Mouse (Mus musculus) urinary bladder, adult 18-20 months (tissue): ENCODE data around the gene Gm14214.
A peak's percentile ranks its signal among the peaks of the same experiment; 100 is the strongest.

Source experiments
- DNase-seq, 2 experiments: peaks; one replicate each; pipeline ENCODE4 v3.0.0; 2022; ENCODE audit warnings: low spot score in 2 of 2, mixed read lengths in 2 of 2

Gene Gm14214

DNA sequence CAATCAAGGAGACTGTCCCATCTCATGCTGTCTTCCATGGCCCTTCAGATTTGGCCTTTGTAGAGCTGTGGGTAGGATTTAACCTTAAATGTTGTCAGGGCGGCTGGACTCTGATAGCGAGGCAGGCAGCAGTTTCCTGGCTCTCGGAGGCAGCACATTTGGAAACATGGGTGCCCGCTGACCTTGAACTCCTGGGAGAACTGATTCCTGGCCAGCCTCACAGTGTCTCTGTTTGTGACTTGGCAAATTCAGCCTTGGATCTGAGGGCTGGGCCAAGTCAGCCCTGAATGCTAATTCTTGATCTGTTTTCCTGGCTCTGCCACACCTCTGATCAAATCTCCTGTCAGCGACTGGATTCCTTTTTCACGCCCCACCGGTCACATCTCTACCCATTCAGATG, 6.7 kb upstream of the Gm14214 start:
- no peak for DNase-seq

DNA sequence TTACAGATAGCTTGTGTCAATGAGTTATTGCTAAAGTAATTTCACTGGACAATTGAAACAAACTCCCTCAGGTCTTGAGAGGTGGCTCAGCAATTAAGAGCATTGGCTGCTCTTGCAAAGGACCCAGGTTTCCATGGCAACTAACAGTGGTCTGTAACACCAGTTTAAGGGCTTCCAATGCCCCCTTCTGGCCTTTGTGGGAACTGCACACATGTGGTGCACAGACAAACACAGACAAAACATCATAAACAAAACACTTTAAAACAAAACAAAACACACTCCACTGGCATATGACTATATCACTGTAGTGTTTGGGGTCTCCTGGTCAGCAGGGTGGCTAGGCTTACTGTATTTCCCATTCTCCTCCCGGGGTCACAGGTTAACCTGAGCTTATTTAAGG, 4.2 kb upstream of the Gm14214 start:
- no peak for DNase-seq

DNA sequence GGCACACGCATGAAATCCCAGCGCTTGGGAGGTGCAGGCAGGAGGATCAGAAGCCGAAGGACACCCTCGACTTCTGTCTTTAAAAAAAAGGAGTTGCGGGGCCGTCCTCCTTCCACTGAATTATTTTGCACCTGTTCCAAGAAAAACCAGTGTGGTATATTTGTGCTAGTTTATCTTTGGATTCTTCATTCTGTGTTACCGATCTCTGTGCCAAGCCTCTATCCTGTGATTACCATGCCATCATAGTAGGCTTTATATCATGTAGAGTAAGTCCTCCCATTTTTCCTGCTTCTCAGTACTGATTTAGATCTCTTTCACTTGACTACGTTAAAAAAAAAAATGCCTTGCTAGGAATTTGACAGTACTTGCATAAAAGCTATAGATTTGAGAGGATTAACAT, 1.8 kb upstream of the Gm14214 start:
- DNase-seq = no peak

DNA sequence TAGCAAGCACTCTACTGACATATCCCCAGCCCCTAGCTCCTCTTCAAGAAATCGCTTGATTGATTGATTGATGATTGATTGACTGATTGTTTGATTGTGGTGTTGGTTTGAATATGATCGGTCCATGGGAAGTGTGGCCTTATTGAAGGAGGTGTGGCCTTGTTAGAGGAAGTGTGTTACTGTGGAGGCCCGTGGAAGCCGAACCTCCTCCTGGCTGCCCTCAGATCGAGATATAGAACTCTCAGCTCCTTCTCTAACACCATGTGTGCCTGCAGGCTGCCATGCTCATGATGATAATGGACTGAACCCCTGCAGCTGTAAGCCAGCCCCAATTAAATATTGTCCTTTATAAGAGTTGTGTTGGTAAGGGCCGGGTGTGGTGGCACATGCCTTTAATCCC, 2.8 kb downstream of the Gm14214 start:
- no peak for DNase-seq

DNA sequence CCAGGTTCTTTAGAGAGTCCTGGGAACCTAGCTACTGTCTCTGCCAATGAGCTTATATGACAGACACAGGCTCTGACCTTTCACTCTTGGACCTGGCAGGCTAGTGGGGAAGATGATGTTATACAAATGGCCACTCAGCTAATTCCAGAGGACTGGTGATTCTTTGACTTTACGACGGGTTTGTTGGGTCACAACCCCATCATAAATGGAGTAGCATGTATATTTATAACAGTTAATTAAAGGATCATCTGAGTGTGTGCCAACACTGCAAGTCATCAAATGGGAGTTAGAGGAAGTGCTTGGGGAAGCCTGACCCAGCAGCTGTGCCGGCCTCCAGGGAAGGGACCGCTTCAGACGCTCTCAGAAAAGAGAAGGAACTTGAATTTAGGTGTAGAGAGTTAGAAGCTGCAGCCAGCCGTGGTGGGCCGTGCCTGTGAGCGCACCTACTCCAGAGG, 4.2 kb downstream of the Gm14214 start:
- DNase-seq = no peak

DNA sequence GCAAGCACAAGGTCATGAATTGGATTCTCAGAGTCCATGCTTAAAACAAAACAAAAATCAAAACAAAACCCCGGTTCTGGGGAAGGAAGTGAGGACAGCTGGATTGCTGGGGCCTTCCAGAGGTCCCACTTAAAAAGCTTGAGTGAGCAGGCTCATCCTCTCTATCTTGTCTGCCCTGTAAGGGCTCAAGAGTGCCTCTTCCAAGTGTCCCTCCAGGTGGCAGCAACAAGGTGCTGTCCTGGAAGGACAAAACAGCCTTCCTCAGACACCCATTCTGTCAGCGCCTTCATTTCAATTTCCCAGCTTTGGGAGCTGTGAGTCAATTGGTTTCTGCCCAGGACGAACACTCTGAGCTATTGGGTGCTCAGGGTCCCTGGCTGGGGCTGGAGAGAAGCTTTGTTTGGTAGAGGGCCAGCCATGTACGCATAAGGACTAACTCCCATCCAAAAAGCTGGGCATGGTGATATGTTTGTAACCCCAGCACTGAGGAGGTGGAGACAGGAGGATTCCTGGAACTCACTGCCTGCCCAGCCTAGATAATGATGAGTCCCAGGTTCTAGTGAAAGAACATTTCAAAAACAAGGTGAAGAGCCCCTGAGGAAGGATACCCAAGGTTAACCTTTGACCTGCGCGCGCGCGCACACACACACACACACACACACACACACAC, 4.9 kb downstream of the Gm14214 start:
- DNase-seq = no peak

DNA sequence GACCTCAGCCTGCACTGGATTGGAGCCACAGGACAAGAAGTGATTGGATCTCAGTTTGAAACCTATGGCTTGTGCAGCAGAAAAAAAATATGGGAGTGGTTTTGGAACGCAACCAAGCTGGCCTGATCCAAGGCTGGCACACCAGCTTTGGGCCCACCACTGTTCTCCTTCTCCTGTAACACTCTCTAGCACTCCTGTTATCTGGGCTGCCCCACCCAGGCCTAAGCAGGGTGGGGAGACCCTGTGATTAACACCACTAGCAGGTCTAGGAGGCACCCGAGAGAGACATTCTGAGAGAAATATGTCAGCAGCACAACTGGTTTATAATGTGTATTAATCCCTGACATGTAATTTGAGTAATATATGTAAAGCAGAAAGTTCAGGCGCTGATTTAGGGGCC, 6.6 kb downstream of the Gm14214 start:
- DNase-seq = no peak

DNA sequence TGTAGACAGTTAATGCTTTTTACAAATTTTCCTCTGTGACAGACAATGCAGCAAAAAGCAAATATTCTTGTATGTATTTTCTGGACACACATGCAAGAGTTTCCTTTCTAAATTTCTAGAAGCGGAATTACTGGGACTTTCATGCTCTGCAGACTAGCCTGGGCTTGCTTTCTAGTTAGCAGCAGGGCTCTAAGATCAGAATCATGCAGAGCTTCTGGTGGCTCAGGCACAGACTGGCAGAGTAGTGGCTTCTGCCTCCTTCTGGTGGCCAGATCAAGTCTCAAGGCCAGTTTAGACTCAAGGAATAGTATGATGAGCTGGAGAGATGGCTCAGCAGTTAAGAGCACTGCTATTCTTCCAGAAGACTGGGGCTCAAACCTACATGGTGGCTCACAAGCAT, 11.4 kb downstream of the Gm14214 start:
- no peak for DNase-seq

DNA sequence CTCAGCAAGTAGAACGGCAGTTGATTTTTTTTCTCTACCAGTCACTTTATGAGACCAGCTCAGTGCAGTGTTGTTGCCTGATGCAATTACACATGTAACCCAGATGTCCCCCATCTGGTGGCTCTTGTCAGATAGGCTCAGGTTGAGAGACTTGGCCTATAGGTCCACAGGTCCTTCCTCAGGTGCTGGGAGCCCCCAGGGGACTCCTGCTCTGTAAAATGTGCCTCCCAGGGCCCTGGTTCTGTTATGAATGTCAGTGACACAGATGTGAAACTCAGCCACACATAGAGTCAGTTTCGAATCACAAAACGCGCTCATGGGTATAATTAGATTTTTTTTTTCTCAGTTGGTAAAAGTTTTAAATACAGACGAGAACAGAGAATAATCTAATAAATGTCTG, 12.1 kb downstream of the Gm14214 start:
- no peak for DNase-seq

DNA sequence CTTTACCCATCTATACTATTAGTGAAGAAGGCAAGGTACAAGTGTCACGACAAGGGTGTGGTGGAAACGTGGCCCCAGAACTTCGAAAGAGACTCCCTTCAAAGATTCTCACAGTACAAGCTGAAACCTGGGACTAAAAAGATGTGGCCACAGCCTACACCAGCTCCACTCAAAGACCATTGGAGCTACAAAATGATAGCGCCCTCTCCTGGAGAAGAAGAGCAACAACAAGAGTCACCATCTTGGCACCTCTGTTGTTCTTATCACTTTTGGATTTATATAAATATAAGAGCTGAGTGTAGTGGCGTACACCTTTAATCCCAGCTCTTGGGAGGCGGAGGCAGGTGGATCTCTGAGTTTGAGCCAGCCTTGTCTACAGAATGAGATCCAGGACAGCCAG, 14.0 kb downstream of the Gm14214 start:
- DNase-seq = no peak

DNA sequence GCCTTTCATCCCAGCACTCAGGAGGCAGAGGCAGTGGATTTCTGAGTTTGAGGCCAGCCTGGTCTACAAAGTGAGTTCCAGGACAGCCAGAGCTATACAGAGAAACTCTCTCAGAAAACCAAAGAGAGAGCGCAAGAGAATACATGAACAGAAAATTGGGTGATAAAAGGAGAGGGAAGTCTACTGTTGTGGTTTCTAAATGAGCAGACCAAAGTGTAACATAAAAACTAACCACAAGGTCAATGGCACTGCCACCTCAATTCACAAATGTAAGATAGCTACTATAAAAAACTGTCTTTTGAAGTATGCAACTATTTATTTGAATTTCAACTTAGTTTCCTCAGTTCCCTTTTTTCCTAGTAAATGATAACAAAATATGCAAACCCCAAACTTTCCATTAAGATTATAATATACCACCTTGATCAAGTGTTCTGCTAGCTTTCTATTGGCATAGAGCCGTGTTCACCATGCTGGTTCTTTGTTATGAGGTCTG, 15.7 kb downstream of the Gm14214 start:
- DNase-seq = no peak

DNA sequence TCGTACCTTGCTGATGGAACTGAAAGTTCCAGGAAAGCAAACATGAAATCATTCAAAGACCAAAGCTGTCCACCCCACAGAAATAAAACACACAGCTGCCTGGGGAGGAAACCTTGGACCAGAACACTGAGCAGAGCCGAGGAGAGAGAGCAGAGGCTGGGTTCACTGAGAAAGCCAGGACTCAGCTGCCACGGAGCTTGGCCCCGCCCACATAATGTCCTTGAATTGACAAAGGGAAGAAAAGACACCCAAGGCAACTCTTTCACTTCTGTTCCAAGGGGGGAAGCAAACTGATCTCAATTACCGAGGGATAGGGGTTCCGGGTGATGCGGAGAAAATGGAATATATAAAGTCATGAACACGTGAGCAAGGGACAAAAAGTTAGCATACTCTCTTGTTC, 17.9 kb downstream of the Gm14214 start:
- DNase-seq = no peak

DNA sequence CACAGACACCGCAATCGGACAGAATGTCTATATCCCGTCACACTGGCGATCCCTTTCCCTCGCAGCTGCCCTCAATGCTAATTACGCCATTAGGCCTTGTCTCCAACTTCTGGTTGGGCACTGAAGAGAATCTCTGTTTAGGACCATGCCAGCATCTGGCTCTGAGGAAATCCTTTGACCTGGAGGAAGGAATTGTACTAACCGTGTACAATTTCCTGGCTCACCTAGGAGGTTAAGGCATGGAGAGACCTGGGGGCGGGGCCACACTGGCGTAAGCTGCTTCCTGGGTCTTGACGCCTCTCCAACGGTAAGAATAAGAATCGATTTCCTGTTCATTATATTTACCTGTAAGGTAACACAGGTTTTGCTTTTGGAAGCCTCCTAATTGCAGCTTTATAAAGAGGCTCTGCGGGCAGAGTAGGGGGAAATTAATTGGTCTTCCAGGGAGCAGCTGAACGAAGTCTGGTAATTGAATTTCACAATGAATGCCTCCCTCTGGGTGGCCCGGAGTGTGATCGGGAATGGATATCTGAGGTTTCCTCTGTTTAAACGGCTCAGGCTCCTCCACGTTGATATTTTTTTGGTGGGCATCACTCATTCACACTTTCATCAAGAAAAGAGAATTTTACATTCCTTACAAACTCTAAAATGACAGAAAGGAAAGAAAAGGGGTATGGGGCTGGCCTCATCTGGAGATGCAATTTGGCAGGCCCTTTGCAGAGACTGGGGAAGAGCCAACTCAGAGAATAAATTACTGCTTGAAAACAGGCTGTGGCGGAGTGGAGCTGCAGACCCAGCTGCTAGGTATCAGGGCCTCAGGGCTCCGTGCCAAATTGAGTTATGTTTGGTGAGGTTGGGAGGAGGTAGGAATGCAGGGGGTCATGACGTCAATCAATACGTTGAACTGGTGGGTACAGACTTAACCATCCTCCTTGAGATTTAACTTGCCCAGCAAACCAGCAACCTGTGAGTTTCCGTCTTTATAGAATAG, 20.5 kb downstream of the Gm14214 start:
- no peak for DNase-seq

DNA sequence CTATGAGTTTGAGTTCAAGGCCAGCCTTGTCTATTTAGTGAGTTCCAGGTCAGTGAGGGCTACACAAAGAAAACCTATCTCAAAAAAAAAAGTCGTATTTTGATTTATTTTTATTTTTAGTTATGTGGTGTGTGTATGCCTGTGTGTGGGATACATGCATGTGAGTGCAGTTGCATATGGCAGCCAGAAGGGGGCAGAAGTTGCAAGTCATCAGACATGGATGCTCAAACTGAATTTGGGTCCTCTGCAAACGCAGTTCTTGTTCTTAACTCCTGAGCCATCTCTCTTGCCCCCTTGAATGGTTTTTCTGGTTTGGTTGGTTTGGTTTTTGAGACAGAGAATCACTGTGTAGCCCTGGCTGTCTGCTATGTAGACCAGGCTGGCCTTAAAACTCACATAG, 21.4 kb downstream of the Gm14214 start:
- no peak for DNase-seq

DNA sequence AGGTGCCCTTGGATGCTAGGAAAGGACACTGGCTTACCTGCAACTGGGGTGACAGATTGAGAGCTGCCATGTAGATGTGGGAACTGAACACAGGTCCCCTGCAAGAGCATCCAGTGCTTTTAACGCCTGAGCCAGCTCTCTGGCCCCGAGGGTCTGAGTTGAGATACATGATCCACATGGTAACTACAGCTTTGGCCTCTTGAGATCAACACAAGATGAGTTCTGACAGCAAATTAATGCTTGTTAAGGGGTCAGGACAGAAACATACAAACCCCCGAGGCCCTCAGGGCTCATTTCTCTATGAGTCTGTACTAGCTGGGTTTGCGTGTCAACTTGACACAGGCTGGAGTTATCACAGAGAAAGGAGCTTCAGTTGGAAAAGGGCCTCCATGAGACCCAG, 25.9 kb downstream of the Gm14214 start:
- DNase-seq = no peak

DNA sequence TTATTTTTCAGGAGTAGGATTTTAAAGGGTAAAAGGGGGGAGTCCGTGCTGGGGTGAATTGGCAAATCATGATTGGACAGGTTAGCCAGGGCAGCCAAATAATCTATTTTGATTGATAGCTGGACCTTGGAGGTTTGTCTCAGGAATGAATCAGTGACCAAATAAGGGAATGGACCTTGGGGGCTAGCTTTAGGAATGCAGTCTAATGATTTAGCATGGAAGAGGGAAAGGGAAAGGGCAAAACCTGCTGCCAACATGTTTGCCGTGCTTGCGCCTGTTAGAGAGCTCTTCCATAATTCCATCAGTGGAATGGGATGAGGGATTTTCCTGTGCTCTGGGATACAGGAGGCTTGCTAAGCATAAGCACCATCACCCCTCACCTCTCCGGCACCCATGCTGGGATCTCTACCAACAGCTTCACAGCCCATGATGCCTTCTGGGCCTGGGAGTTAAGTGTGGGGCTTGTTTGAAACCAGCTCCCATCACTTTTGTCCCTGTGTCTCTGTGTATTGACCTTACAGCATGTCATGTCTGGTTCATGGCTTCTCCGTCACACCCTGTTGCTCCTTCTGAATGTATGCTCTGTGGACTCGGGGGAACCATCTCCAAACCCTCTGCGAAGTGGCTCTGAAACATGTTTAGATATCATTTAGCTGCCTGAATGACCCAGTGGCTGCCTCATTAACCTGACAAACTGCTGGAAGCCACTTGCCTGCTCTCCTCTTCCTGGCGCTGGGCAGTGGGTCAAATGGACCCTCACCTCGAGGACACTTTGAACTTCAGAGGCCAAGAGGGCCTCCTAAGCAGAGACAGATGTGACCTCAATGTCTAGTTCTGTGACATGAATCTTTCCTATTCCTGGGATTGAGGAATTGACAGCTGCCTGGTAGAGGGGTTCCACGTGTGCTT, 26.7 kb downstream of the Gm14214 start:
- DNase-seq = no peak

DNA sequence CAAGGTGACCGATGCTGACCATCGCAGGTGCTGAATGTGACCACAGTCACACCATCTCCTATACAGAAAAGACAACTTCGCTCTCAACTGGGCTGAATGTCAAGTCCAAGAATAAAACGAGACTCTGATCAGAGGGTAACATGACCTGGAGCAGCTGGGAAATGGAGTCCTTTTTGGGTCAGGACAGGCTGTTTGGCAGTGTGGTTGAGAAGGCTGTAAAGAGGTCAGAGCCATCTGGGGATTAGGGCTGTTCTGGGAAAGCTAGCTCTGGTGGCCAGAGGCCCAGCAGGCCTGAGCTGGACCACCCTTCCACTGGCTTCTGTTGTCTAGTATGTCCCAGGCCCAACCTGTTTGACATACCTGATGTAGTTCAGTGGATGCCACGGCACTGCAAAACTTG, 31.2 kb downstream of the Gm14214 start:
- DNase-seq = no peak

DNA sequence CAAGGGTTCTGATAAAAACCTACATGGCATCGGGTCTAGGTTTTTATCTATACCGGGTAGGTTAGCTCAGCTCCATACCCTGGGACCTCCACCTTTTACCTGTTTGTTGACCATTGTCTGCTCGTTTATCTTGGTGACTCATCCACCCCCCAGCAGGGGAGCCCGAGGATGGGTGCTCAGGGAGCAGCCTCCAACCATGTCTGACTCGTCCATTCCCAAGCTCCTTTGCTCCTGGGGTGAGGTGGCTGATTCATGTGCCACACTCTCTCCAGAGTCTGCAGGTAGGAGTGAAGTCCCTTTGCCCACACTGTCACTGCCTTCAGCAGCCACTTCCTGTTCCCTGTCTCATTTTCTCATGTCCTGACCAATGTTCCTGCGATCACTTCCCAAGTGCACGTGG, 33.8 kb downstream of the Gm14214 start:
- peak in 1 of 2 experiments; percentile 10 for DNase-seq

DNA sequence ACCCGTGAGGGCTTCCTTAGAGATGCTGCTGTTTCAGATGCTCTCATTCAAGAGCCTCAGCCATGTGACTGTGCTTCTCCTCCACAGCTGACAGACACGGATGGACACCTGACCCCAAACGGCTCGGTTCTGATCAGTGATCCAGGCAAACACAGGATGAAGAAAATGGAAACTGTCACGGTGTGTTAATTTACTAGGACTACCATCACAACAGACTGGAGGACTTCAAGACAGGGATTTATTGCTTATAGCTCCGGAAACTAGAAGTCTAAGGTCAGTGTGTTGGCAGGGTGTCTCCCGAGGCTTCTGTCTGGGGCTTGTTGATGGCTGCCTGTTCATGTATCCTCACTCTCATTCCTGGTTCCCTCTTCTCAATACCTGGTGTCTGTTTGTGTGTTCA, 34.4 kb downstream of the Gm14214 start:
- no peak for DNase-seq

DNA sequence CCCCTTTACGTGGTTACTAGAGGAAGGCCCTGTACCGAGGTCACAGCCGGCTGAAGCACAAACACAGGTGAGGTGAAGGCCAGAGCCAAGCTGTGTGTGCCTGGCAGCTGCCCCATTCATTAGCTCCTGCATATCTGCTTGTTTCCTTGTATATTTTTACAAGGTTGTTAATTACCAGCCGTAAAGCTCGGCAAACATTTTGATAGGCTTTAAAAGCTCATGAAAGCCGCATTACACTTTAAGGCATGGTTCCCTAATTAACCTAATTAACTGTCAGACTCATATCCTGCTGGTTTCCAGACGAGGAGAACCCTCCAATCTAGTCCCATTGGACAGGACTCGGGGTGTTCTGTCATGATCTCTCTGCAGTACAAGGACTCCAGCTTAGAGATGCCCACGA, 34.9 kb downstream of the Gm14214 start:
- no peak for DNase-seq

DNA sequence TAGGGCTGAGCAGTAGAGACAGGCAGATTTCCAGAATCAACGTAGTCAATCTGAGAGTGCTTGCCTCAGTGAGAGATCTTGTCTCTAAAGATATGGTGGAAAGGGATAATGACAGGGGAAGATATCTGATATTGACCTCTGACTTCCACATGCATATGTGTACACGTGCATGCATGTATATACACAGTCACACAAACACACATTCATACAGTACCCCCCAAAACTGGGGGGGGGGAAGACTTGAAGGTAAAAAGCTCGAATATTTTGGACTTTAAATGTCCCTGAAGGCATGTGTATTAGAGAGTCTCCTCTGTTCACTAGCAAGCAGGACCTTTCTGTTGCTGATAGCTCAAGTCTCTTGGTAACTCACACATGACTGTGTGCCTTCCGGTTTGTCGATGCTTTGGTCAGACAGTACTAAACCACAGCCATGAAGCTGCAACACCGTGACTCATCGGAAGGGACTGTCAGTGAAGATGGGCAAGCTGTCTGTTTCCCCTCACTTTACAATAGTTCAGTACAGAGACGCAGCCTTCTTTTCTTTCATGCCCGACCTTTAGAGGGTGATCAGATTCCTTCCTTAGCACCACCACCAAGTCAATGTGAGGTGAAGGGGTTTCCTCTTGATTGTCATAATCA, 37.2 kb downstream of the Gm14214 start:
- DNase-seq = no peak
